Mouse (Mus musculus): ENCODE data around the gene Rnf39.

DNA sequence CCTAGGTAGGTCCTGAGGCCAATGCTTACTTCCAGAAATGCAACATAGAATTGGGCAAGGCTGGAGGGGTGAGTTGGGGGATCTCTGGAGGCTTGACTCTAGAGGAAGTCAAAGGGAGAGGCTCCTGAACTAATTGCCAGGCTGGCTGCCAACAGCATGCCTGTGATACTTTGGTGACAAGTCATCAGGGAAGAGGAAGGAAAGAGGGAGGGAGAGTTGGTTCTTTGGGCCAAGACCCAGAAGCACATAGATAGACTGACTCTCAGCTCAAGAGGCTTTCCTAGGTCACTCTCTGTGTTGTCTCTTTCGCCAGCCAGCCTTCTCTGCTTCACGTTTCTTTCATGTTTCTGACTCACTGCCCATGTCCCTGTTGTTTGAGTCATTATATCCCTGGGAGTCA lies 10.9 kb upstream of the Rnf39 start:
- TF ChIP-seq CTCF (IDR thresholded peaks at IDR 0.05; ENCODE audit: insufficient read depth, low read depth, low read length) (no peak), POLR2A (IDR thresholded peaks at IDR 0.05; ENCODE audit: insufficient read depth, low read depth, low read length) (no peak)

Measured in olfactory bulb, adult 2 months (tissue).